Mouse (Mus musculus) E14TG2a.4 (cell line): Measurements from ENCODE around the gene Tiam2.
A peak's percentile ranks its signal among the peaks of the same experiment; 100 is the strongest.

Experiments
- CTCF ChIP-seq: conservative IDR thresholded peaks from 2 replicates; pipeline ENCODE4 v1.5.1; 2014; ENCODE audit warnings: low read length
- NANOG ChIP-seq: IDR thresholded peaks from 2 replicates; pipeline ENCODE4 v1.6.1; 2014; ENCODE audit warnings: borderline replicate concordance, low read length, mixed read lengths

- peak; percentile 66 for TF ChIP-seq CTCF
- TF ChIP-seq NANOG: no peak
Observed at GRCm38 (mm10) chr17:3498086-3498485, 171.7 kb downstream of the Tiam2 start.
